Mouse (Mus musculus) embryonic facial prominence, embryonic 15.5 days (tissue): Measurements from ENCODE around the gene Rhox7a. TPM values are rescaled to one million over a fixed set of nuclear protein-coding genes. Genes with fewer than 3 reads are reported as not detected.
"Not testable (repeated sequence)": the region's sequence is repeated elsewhere in the genome, so short reads cannot be mapped to it uniquely, and the experiment has no call there.

Experiments used
- ATAC-seq: fragments of 200-750 bp; cut with Nextera tagmentation; 2 replicates; pipeline ENCODE4 v1.8.0; 2017; ENCODE audit warnings: low read depth, moderate TSS enrichment; ENCODE audit not compliant: insufficient number of reproducible peaks, low FRiP score, low TSS enrichment
- H3K27ac ChIP-seq: fragments of 300-500 bp; sonication (generic); replicated peaks from 2 replicates; pipeline ENCODE4 v1.5.1; 2015; ENCODE audit warnings: mild to moderate bottlenecking, inconsistent platforms
- H3K27me3 ChIP-seq: fragments of 300-500 bp; sonication (generic); 2 replicates; pipeline ENCODE4 v1.6.1; 2015; ENCODE audit warnings: inconsistent platforms
- H3K36me3 ChIP-seq: fragments of 300-500 bp; sonication (generic); 2 replicates; pipeline ENCODE4 v1.6.1; 2015; ENCODE audit warnings: mild to moderate bottlenecking, inconsistent platforms
- H3K4me1 ChIP-seq: fragments of 300-500 bp; sonication (generic); 2 replicates; pipeline ENCODE4 v1.6.1; 2015; ENCODE audit warnings: inconsistent platforms
- H3K4me2 ChIP-seq: fragments of 300-500 bp; sonication (generic); replicated peaks from 2 replicates; pipeline ENCODE4 v1.6.1; 2015; ENCODE audit warnings: mild to moderate bottlenecking, inconsistent platforms
- H3K4me3 ChIP-seq: fragments of 300-500 bp; sonication (generic); replicated peaks from 2 replicates; pipeline ENCODE4 v1.5.1; 2015; ENCODE audit warnings: mild to moderate bottlenecking, inconsistent platforms
- H3K9ac ChIP-seq: fragments of 300-500 bp; sonication (generic); 2 replicates; pipeline ENCODE4 v1.6.1; 2015; ENCODE audit warnings: inconsistent platforms
- H3K9me3 ChIP-seq: fragments of 300-500 bp; sonication (generic); replicated peaks from 2 replicates; pipeline ENCODE4 v1.6.1; 2016; ENCODE audit warnings: inconsistent platforms
- WGBS: fragments of 180-500 bp; shearing (Covaris S2); methylation state at CpG from one replicate; pipeline ENCODE4 v1.1.7; 2015; 5-methylcytosine and 5-hydroxymethylcytosine counted together
- polyA plus RNA-seq: library from polyadenylated mRNA; unstranded; fragments of >200 nt; fragmentation: Nextera tagmentation; extraction: Ambion mirVana; gene quantifications from 2 replicates; pipeline ENCODE4 v1.2.1, GENCODE M21; 2015

The Rhox7a gene
- not detected in 2 replicates for polyA plus RNA-seq

DNA sequence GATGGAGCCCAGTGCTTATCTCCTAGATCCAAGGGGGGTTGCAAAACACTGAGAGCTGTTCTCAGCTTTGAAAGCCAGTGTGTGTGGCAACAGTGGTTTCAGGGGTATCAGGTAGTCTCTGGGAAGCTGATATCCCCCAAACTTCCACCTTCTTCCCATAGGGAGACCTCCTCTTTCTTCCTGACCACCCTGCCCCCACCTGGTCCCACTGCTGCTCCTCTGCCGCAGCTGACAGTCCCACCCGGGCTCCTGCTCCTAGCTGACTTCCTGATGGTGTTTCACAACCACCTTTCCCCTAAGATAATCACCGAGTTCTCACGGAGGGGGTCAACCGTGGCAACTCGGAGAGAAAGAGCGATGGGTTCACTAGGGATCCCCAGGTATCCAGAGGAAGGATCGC lies at the start of gene Rhox7a:
TSS of gene Rhox7a (plus strand) at position 301 of the 400 bp plus-strand sequence.
- H3K9ac ChIP-seq, H3K9me3 ChIP-seq, H3K4me2 ChIP-seq, H3K4me1 ChIP-seq, H3K36me3 ChIP-seq, ATAC-seq, H3K27me3 ChIP-seq, H3K27ac ChIP-seq, H3K4me3 ChIP-seq: not testable (repeated sequence)
- WGBS = 76% methylated on average over 8 of the region's 8 CpGs

DNA sequence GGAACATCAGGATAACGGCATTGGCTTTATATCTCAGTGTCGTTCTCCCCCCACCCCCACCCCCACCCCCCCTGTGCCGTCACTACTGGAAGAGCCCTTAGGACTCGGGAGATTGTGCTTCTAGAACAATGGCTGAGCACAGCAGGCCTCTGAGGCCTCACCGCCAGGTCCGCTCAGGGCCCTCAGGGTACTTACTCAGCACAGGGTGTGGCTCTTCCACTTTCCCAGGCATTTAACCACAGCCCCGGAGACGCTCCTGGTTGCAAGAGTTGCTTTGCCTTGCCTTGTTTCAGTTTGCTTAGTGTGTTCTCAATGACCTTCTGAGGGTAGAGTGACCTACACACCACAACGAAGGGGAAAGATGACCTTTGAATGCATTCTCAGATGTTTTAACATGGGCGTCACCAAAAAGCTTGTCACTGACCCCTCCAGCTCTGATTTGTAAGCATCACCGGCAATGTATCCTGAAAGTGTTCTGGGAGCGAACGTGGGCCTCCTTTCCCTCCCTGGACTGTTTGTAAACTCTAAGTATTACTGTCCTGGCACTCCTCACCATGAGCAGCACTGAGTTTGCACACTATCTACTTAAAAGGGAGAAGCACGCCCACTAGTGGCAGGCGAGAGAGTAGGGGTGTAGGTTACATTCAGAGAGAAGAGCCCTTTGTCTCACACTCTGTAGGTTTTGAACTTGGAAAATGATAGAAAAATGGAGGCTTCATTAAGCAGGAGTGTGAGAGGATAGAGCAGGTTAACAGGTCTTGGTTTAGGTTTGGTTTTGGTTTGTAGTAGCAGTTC lies 24.0 kb upstream of the Rhox7a start:
- 77% methylated on average over 15 of the region's 15 CpGs for WGBS
- no peak overlapping the region for H3K9ac ChIP-seq
- no peak overlapping the region for H3K4me3 ChIP-seq
- H3K4me1 ChIP-seq = no peaks in the 10 kb centered on the region
- no peak overlapping the region for H3K27ac ChIP-seq
- H3K27me3 ChIP-seq = no peaks in the 10 kb centered on the region
- H3K36me3 ChIP-seq = no peaks in the 10 kb centered on the region
- ATAC-seq = no peak
- H3K4me2 ChIP-seq = no peak overlapping the region
- no peaks in the 10 kb centered on the region for H3K9me3 ChIP-seq

DNA sequence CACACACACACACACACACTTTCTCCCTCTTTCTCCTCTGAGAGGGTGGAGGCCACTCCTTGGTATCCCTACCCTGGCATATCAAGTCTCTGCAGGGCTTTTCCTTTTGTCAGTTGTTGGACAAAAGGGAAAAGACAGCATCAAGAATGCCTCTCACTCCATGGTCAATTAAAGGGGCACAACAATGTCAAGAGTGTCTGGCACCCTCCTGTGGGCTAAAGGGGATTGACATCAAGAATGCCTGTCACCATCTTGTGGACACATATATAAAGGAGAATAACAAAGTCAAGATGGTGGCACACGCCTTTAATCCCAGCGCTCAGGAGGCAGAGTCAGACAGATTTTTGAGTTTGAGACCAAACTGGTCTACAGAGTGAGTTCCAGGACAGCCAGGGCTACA lies 22.1 kb upstream of the Rhox7a start:
- Histone ChIP-seq H3K4me3 (no peak overlapping the region), H3K9ac (no peak overlapping the region), H3K27ac (no peak overlapping the region), H3K4me1 (no peaks in the 10 kb centered on the region), H3K9me3 (no peaks in the 10 kb centered on the region), H3K36me3 (no peaks in the 10 kb centered on the region), H3K4me2 (no peak overlapping the region), H3K27me3 (no peaks in the 10 kb centered on the region)
- 94% methylated on average over 2 of the region's 2 CpGs for WGBS
- ATAC-seq = no peak

GRCm38 (mm10) chrX:37811179-37811578 lies 20.3 kb upstream of the Rhox7a start:
- no peaks in the 10 kb centered on the region for H3K9me3 ChIP-seq
- no peak overlapping the region for H3K27ac ChIP-seq
- no peak for ATAC-seq
- no peak overlapping the region for H3K4me3 ChIP-seq
- H3K27me3 ChIP-seq = no peaks in the 10 kb centered on the region
- no peak overlapping the region for H3K4me2 ChIP-seq
- WGBS = 27% methylated on average over 5 of the region's 5 CpGs
- no peak overlapping the region for H3K9ac ChIP-seq
- no peaks in the 10 kb centered on the region for H3K36me3 ChIP-seq
- H3K4me1 ChIP-seq = no peaks in the 10 kb centered on the region

DNA sequence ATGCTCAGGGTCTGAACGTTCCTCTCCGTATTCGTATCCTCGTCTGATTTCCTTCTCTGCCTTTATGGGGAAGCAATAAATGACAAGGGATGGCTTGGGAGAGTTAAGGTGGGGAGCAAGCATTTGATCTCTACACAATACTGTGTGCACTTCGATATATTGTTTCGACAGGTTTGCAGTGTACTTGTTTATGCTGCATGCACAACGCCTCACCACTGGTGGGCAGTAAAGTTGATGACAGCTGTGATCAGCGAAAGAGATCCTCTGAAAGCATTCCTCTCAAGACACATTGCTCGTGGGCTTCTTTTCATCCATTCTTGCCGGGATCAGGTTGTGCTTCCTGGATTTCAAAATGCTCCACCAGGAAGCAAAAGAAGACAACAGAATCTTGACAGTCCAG lies 15.8 kb upstream of the Rhox7a start:
- Histone ChIP-seq H3K9ac (no peak overlapping the region), H3K4me3 (no peak overlapping the region)

DNA sequence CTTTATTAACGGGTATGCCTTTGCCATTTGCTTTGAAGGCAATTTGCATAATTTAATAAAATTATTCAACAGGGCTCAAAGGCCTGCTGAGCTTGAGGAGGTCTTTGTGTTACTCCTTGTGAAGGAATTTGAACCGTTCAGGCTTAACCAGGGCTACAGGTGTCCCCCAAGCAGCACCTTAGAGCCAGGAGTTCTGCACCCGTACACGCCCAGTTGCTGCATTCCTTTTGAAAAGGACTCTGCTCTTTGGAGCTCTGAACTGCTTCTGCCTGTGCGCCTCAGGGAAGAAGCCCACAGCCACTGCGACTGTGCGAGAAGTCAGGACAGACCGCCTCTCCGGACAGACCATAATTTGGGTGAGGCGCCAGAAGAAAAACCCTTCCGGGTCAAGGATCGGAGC lies 4.9 kb upstream of the Rhox7a start, which contains the start of gene Rhox6:
TSS of gene Rhox6 (plus strand) at position 301 of the 400 bp plus-strand sequence.
- not testable (repeated sequence) for H3K27ac ChIP-seq, H3K4me2 ChIP-seq, H3K9ac ChIP-seq, ATAC-seq, H3K4me3 ChIP-seq, H3K27me3 ChIP-seq, H3K36me3 ChIP-seq, H3K9me3 ChIP-seq, H3K4me1 ChIP-seq
- 86% methylated on average over 4 of the region's 12 CpGs for WGBS

More for the DNA sequence above, 15.8 kb upstream of the Rhox7a start:
- no peak for ATAC-seq
- H3K27me3 ChIP-seq = no peaks in the 10 kb centered on the region
- H3K4me1 ChIP-seq = no peaks in the 10 kb centered on the region
- no peak overlapping the region for H3K27ac ChIP-seq
- H3K9me3 ChIP-seq = no peaks in the 10 kb centered on the region
- no peaks in the 10 kb centered on the region for H3K36me3 ChIP-seq
- 63% methylated on average over 10 of the region's 10 CpGs for WGBS
- no peak overlapping the region for H3K4me2 ChIP-seq

GRCm38 (mm10) chrX:37871641-37872040 lies 40.2 kb downstream of the Rhox7a start:
- H3K9me3 ChIP-seq = no peaks in the 10 kb centered on the region
- H3K4me2 ChIP-seq = no peak overlapping the region
- no peak overlapping the region for H3K27ac ChIP-seq
- no peaks in the 10 kb centered on the region for H3K27me3 ChIP-seq
- no peak for ATAC-seq
- H3K4me1 ChIP-seq = no peaks in the 10 kb centered on the region
- no peak overlapping the region for H3K9ac ChIP-seq
- H3K36me3 ChIP-seq = no peaks in the 10 kb centered on the region
- 88% methylated on average over 2 of the region's 2 CpGs for WGBS
- no peak overlapping the region for H3K4me3 ChIP-seq

DNA sequence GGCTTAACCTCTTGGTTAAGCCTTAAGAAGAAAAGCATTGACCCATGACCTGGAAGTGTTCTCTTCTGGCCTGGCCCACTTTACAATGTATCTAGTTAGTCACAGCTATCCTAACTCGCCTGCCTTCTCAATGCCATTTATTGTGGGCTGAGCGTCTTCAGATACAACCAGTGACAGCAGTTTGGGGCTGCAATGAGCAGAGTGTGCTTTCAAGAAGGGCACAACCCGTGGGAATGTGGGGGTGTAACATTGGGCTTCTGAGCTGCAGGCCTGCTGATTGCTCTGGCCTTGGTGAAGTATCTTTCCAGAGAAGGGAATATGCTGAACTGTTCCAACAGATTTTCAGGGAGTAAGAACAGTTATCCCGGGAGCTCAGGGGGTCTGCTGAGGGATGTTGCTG lies 47.4 kb downstream of the Rhox7a start, which contains the start of gene Rhox8:
TSS of gene Rhox8 (minus strand) at position 101 of the 400 bp plus-strand sequence.
- Histone ChIP-seq H3K9ac (no peak within 1 kb of the TSS), H3K4me2 (no peak within 1 kb of the TSS), H3K36me3 (no peaks in the 10 kb centered on the region), H3K27me3 (no peaks in the 10 kb centered on the region), H3K9me3 (no peaks in the 10 kb centered on the region), H3K27ac (no peak within 1 kb of the TSS), H3K4me3 (no peak within 1 kb of the TSS), H3K4me1 (no peaks in the 10 kb centered on the region)
- no peak for ATAC-seq
- 67% methylated on average over 4 of the region's 4 CpGs for WGBS

Other genes starting within 250 kb of the Rhox7a start
- gene Rhox4f, start 224.0 kb upstream of the Rhox7a start, polyA plus RNA-seq = not detected in 2 replicates
- gene Rhox3g, start 203.1 kb upstream of the Rhox7a start, polyA plus RNA-seq = not detected in 2 replicates
- not detected in 2 replicates for gene Rhox2g, start 188.2 kb upstream of the Rhox7a start, polyA plus RNA-seq
- gene Rhox4g, start 180.4 kb upstream of the Rhox7a start, polyA plus RNA-seq = not detected in 2 replicates
- gene Rhox3h, start 162.9 kb upstream of the Rhox7a start, polyA plus RNA-seq = not detected in 2 replicates
- gene Rhox2h, start 158.4 kb upstream of the Rhox7a start, polyA plus RNA-seq = not detected in 2 replicates
- gene Rhox5, start 26.8 kb upstream of the Rhox7a start, polyA plus RNA-seq = 1.3 and 2.2 TPM in 2 replicates
- 1.00 and 1.6 TPM in 2 replicates for gene Rhox6, start 4.8 kb upstream of the Rhox7a start, polyA plus RNA-seq
- not detected in 2 replicates for gene Rhox8, start 47.3 kb downstream of the Rhox7a start, polyA plus RNA-seq
- not detected in 2 replicates for gene Rhox7b, start 65.5 kb downstream of the Rhox7a start, polyA plus RNA-seq
- gene Rhox9, start 70.1 kb downstream of the Rhox7a start, polyA plus RNA-seq = not detected in 2 replicates
- not detected in 2 replicates for gene Btg1-ps1, start 187.1 kb downstream of the Rhox7a start, polyA plus RNA-seq
- gene Btg1-ps2, start 211.4 kb downstream of the Rhox7a start, polyA plus RNA-seq = not detected in 2 replicates
- not detected in 2 replicates for gene Rhox10, start 234.8 kb downstream of the Rhox7a start, polyA plus RNA-seq